Mouse (Mus musculus): ENCODE measurements around the gene Sall4. TPM values are rescaled to one million over a fixed set of nuclear protein-coding genes. Genes with fewer than 3 reads are reported as not detected.

The Sall4 gene
- polyA plus RNA-seq, 1 experiment from 2014 or later = not detected

- Histone ChIP-seq H3K27ac (ENCODE audit: low read length) (no peak overlapping the region), H3K4me1 (ENCODE audit: insufficient read depth, low read depth, low read length) (no peaks in the 10 kb centered on the region), H3K9ac (replicated peaks; ENCODE audit: low read depth) (no peak overlapping the region), H3K27me3 (replicated peaks; ENCODE audit: insufficient read depth, low read length) (no peaks in the 10 kb centered on the region), H3K4me2 (replicated peaks; ENCODE audit: low read depth, low read length) (no peak overlapping the region), H3K36me3 (ENCODE audit: insufficient read depth, low read length) (no peaks in the 10 kb centered on the region), H3K4me3 (ENCODE audit: low read depth, low read length) (no peak overlapping the region), H3K9me3 (ENCODE audit: low read length) (no peaks in the 10 kb centered on the region)
- WGBS = 54% methylated on average over 4 of the region's 4 CpGs
- DNase-seq (ENCODE audit: low spot score) (no peak), ATAC-seq (no peak)
- TF ChIP-seq CTCF (IDR thresholded peaks at IDR 0.05) = no peak
- no peak for TF ChIP-seq EP300 (IDR thresholded peaks at IDR 0.05)
Measured at GRCm38 (mm10) chr2:168791115-168791802, 23.5 kb upstream of the Sall4 start.

GRCm38 (mm10) chr2:168786174-168786573 lies 18.4 kb upstream of the Sall4 start:
- Histone ChIP-seq H3K4me3 (ENCODE audit: low read depth, low read length) (no peak overlapping the region), H3K9me3 (ENCODE audit: low read length) (no peaks in the 10 kb centered on the region), H3K27ac (ENCODE audit: low read length) (no peak overlapping the region), H3K36me3 (ENCODE audit: insufficient read depth, low read length) (no peaks in the 10 kb centered on the region), H3K9ac (replicated peaks; ENCODE audit: low read depth) (no peak overlapping the region), H3K4me2 (replicated peaks; ENCODE audit: low read depth, low read length) (no peak overlapping the region), H3K27me3 (replicated peaks; ENCODE audit: insufficient read depth, low read length) (no peaks in the 10 kb centered on the region), H3K4me1 (ENCODE audit: insufficient read depth, low read depth, low read length) (no peaks in the 10 kb centered on the region)
- WGBS = 93% methylated on average over 9 of the region's 9 CpGs
- ATAC-seq (no peak), DNase-seq (ENCODE audit: low spot score) (no peak)
- TF ChIP-seq EP300 (IDR thresholded peaks at IDR 0.05) (no peak), CTCF (IDR thresholded peaks at IDR 0.05) (no peak)

GRCm38 (mm10) chr2:168780596-168780995 lies 12.9 kb upstream of the Sall4 start:
- no peak overlapping the region for H3K27ac ChIP-seq (ENCODE audit: low read length)
- no peak overlapping the region for H3K9ac ChIP-seq (replicated peaks; ENCODE audit: low read depth)
- ATAC-seq (no peak), DNase-seq (ENCODE audit: low spot score) (no peak)
- no peaks in the 10 kb centered on the region for H3K27me3 ChIP-seq (replicated peaks; ENCODE audit: insufficient read depth, low read length)
- no peaks in the 10 kb centered on the region for H3K36me3 ChIP-seq (ENCODE audit: insufficient read depth, low read length)
- H3K9me3 ChIP-seq (ENCODE audit: low read length) = no peaks in the 10 kb centered on the region
- H3K4me3 ChIP-seq (ENCODE audit: low read depth, low read length) = no peak overlapping the region
- no peak for TF ChIP-seq CTCF (IDR thresholded peaks at IDR 0.05)
- TF ChIP-seq EP300 (IDR thresholded peaks at IDR 0.05) = no peak
- no peaks in the 10 kb centered on the region for H3K4me1 ChIP-seq (ENCODE audit: insufficient read depth, low read depth, low read length)
- WGBS = 50% methylated on average over 9 of the region's 9 CpGs
- no peak overlapping the region for H3K4me2 ChIP-seq (replicated peaks; ENCODE audit: low read depth, low read length)

- TF ChIP-seq EP300 (IDR thresholded peaks at IDR 0.05) (no peak), CTCF (IDR thresholded peaks at IDR 0.05) (no peak)
- 20% methylated on average over 9 of the region's 9 CpGs for WGBS
- H3K9ac ChIP-seq (replicated peaks; ENCODE audit: low read depth) = no peak overlapping the region
- no peak overlapping the region for H3K4me2 ChIP-seq (replicated peaks; ENCODE audit: low read depth, low read length)
- DNase-seq (ENCODE audit: low spot score) (no peak), ATAC-seq (no peak)
- H3K4me3 ChIP-seq (ENCODE audit: low read depth, low read length) = no peak overlapping the region
- no peaks in the 10 kb centered on the region for H3K4me1 ChIP-seq (ENCODE audit: insufficient read depth, low read depth, low read length)
- H3K36me3 ChIP-seq (ENCODE audit: insufficient read depth, low read length) = no peaks in the 10 kb centered on the region
- no peaks in the 10 kb centered on the region for H3K27me3 ChIP-seq (replicated peaks; ENCODE audit: insufficient read depth, low read length)
- no peak overlapping the region for H3K27ac ChIP-seq (ENCODE audit: low read length)
- no peaks in the 10 kb centered on the region for H3K9me3 ChIP-seq (ENCODE audit: low read length)
Measured at GRCm38 (mm10) chr2:168780024-168780423, 12.3 kb upstream of the Sall4 start.

- Histone ChIP-seq H3K4me2 (replicated peaks; ENCODE audit: low read depth, low read length) (no peak overlapping the region), H3K36me3 (ENCODE audit: insufficient read depth, low read length) (no peaks in the 10 kb centered on the region), H3K4me3 (ENCODE audit: low read depth, low read length) (no peak overlapping the region), H3K4me1 (ENCODE audit: insufficient read depth, low read depth, low read length) (no peaks in the 10 kb centered on the region), H3K27me3 (replicated peaks; ENCODE audit: insufficient read depth, low read length) (no peaks in the 10 kb centered on the region), H3K9ac (replicated peaks; ENCODE audit: low read depth) (no peak overlapping the region), H3K9me3 (ENCODE audit: low read length) (no peaks in the 10 kb centered on the region), H3K27ac (ENCODE audit: low read length) (no peak overlapping the region)
- DNase-seq (ENCODE audit: low spot score) = no peak
- ATAC-seq = no peak
- TF ChIP-seq CTCF (IDR thresholded peaks at IDR 0.05) (no peak), EP300 (IDR thresholded peaks at IDR 0.05) (no peak)
Measured at GRCm38 (mm10) chr2:168777481-168777880, 9.7 kb upstream of the Sall4 start.

GRCm38 (mm10) chr2:168776238-168776637 lies 8.5 kb upstream of the Sall4 start:
- Histone ChIP-seq H3K4me1 (ENCODE audit: insufficient read depth, low read depth, low read length) (no peaks in the 10 kb centered on the region), H3K4me3 (ENCODE audit: low read depth, low read length) (no peak overlapping the region), H3K27ac (ENCODE audit: low read length) (no peak overlapping the region), H3K27me3 (replicated peaks; ENCODE audit: insufficient read depth, low read length) (no peaks in the 10 kb centered on the region), H3K4me2 (replicated peaks; ENCODE audit: low read depth, low read length) (no peak overlapping the region), H3K36me3 (ENCODE audit: insufficient read depth, low read length) (no peaks in the 10 kb centered on the region), H3K9me3 (ENCODE audit: low read length) (no peaks in the 10 kb centered on the region), H3K9ac (replicated peaks; ENCODE audit: low read depth) (no peak overlapping the region)
- ATAC-seq (no peak), DNase-seq (ENCODE audit: low spot score) (no peak)
- WGBS = 62% methylated on average over 3 of the region's 3 CpGs
- TF ChIP-seq CTCF (IDR thresholded peaks at IDR 0.05) = no peak
- no peak for TF ChIP-seq EP300 (IDR thresholded peaks at IDR 0.05)

GRCm38 (mm10) chr2:168769259-168769658 lies 1.5 kb upstream of the Sall4 start:
- Histone ChIP-seq H3K27me3 (replicated peaks; ENCODE audit: insufficient read depth, low read length) (peaks cover 50% of the 10 kb centered on the region), H3K4me3 (ENCODE audit: low read depth, low read length) (no peak overlapping the region), H3K9me3 (ENCODE audit: low read length) (no peaks in the 10 kb centered on the region), H3K4me2 (replicated peaks; ENCODE audit: low read depth, low read length) (no peak overlapping the region), H3K27ac (ENCODE audit: low read length) (no peak overlapping the region), H3K36me3 (ENCODE audit: insufficient read depth, low read length) (no peaks in the 10 kb centered on the region), H3K4me1 (ENCODE audit: insufficient read depth, low read depth, low read length) (peaks cover 6% of the 10 kb centered on the region), H3K9ac (replicated peaks; ENCODE audit: low read depth) (no peak overlapping the region)
- DNase-seq (ENCODE audit: low spot score) (no peak), ATAC-seq (no peak)
- WGBS = 47% methylated on average over 8 of the region's 8 CpGs
- TF ChIP-seq CTCF (IDR thresholded peaks at IDR 0.05) (no peak), EP300 (IDR thresholded peaks at IDR 0.05) (no peak)
